Mouse (Mus musculus) kidney, adult 8-10 months (tissue): ENCODE data around the gene Haus5.

Experiments used
- DNase-seq, 2 experiments: peaks; one replicate each; pipeline ENCODE4 v3.0.0; 2022

Gene Haus5

GRCm38 (mm10) chr7:30625530-30626384 is 39.0 kb downstream of the Haus5 start, which contains the start of gene Cox6b1:
Gene Cox6b1 (minus strand): TSS chr7:30626151.
- DNase-seq, result peak; percentile 89 to 90

- DNase-seq, result peak in 1 of 2 experiments; percentile 48
Measured at GRCm38 (mm10) chr7:30619202-30619601, 45.6 kb downstream of the Haus5 start.

- DNase-seq, result no peak
Measured at GRCm38 (mm10) chr7:30618658-30619057, 46.1 kb downstream of the Haus5 start.

GRCm38 (mm10) chr7:30615049-30615760 is 49.6 kb downstream of the Haus5 start:
- DNase-seq, result no peak

- DNase-seq, result no peak
Measured at GRCm38 (mm10) chr7:30614454-30614853, 50.3 kb downstream of the Haus5 start.

- DNase-seq, result peak; percentile 54 to 77
Measured at GRCm38 (mm10) chr7:30613529-30614112, 51.2 kb downstream of the Haus5 start.

- DNase-seq, result no peak
Measured at GRCm38 (mm10) chr7:30612654-30613402, 52.0 kb downstream of the Haus5 start, which contains the start of gene Upk1a. Gene Upk1a (minus strand): TSS chr7:30612847.

GRCm38 (mm10) chr7:30610043-30610442 is 54.8 kb downstream of the Haus5 start:
- no peak for DNase-seq

GRCm38 (mm10) chr7:30608476-30608875 is 56.3 kb downstream of the Haus5 start:
- no peak for DNase-seq

- DNase-seq, result peak in 1 of 2 experiments; percentile 62
Measured at GRCm38 (mm10) chr7:30607706-30608309, 57.0 kb downstream of the Haus5 start.

- DNase-seq, result no peak
Measured at GRCm38 (mm10) chr7:30604944-30605343, 59.9 kb downstream of the Haus5 start.

GRCm38 (mm10) chr7:30604424-30604823 is 60.4 kb downstream of the Haus5 start:
- DNase-seq, result no peak
